Mouse (Mus musculus) common myeloid progenitor, adult 5-6 weeks (primary cell): ENCODE measurements at regions not wholly inside any gene's neighbourhood (a gene's known extent, or its start where the extent isn't known, plus 50 kb on each side); places are given as distances from the start of the nearest gene placed in this dataset.
"Not testable (repeated sequence)": the region's sequence is repeated elsewhere in the genome, so short reads cannot be mapped to it uniquely, and the experiment has no call there.

Experiments used
- ATAC-seq: replicated peaks from 2 replicates; pipeline ENCODE4 v1.8.0; 2016; ENCODE audit warnings: low read depth, mild to moderate bottlenecking, moderate TSS enrichment, inconsistent platforms; ENCODE audit not compliant: poor library complexity, severe bottlenecking

- no peak for ATAC-seq
These were observed 758.4 kb upstream of the Map3k7 start for GRCm38 (mm10) chr4:31205332-31205970.

GRCm38 (mm10) chr4:31225741-31226140, 738.2 kb upstream of the Map3k7 start:
- no peak for ATAC-seq

GRCm38 (mm10) chr4:31268825-31269495, 694.9 kb upstream of the Map3k7 start:
- no peak for ATAC-seq

GRCm38 (mm10) chr4:31274131-31274530, 689.8 kb upstream of the Map3k7 start:
- ATAC-seq: no peak

GRCm38 (mm10) chr4:31290301-31290975, 673.5 kb upstream of the Map3k7 start:
- no peak for ATAC-seq

- ATAC-seq: no peak
These were observed 670.1 kb upstream of the Map3k7 start for GRCm38 (mm10) chr4:31293752-31294151.

GRCm38 (mm10) chr4:31297848-31298247, 666.0 kb upstream of the Map3k7 start:
- no peak for ATAC-seq

- no peak for ATAC-seq
These were observed 644.6 kb upstream of the Map3k7 start for GRCm38 (mm10) chr4:31319269-31319668.

- ATAC-seq: no peak
These were observed 643.0 kb upstream of the Map3k7 start for GRCm38 (mm10) chr4:31320734-31321507.

- no peak for ATAC-seq
These were observed 640.1 kb upstream of the Map3k7 start for GRCm38 (mm10) chr4:31323816-31324215.

- ATAC-seq: no peak
These were observed 635.1 kb upstream of the Map3k7 start for GRCm38 (mm10) chr4:31328798-31329197.

GRCm38 (mm10) chr4:31331053-31331452, 632.8 kb upstream of the Map3k7 start:
- no peak for ATAC-seq

- ATAC-seq: no peak
These were observed 628.2 kb upstream of the Map3k7 start for GRCm38 (mm10) chr4:31335686-31336085.

- no peak for ATAC-seq
These were observed 625.9 kb upstream of the Map3k7 start for GRCm38 (mm10) chr4:31337980-31338379.

GRCm38 (mm10) chr4:31343312-31344248, 620.3 kb upstream of the Map3k7 start:
- ATAC-seq: no peak

GRCm38 (mm10) chr4:31354046-31354445, 609.9 kb upstream of the Map3k7 start:
- not testable (repeated sequence) for ATAC-seq

- ATAC-seq: no peak
These were observed 608.9 kb upstream of the Map3k7 start for GRCm38 (mm10) chr4:31354953-31355352.

- no peak for ATAC-seq
These were observed 597.7 kb upstream of the Map3k7 start for GRCm38 (mm10) chr4:31366172-31366571.

GRCm38 (mm10) chr4:31367031-31367430, 596.9 kb upstream of the Map3k7 start:
- no peak for ATAC-seq

GRCm38 (mm10) chr4:31370062-31370461, 593.8 kb upstream of the Map3k7 start:
- no peak for ATAC-seq
